Mouse (Mus musculus) intestine, embryonic 15.5 days (tissue): ENCODE results near the gene Cstad. TPM values are rescaled to one million over a fixed set of nuclear protein-coding genes. Genes with fewer than 3 reads are reported as not detected.

Experiments used
- ATAC-seq: fragments of 200-750 bp; cut with Nextera tagmentation; 2 replicates; pipeline ENCODE4 v1.8.0; 2017; ENCODE audit warnings: moderate TSS enrichment, moderate library complexity
- H3K27ac ChIP-seq: fragments of 300-500 bp; sonication (generic); 2 replicates; pipeline ENCODE4 v1.5.1; 2015; ENCODE audit warnings: mild to moderate bottlenecking, inconsistent platforms
- H3K27me3 ChIP-seq: fragments of 300-500 bp; sonication (generic); replicated peaks from 2 replicates; pipeline ENCODE4 v1.6.1; 2015; ENCODE audit warnings: inconsistent platforms
- H3K36me3 ChIP-seq: fragments of 300-500 bp; sonication (generic); 2 replicates; pipeline ENCODE4 v1.6.1; 2015; ENCODE audit warnings: inconsistent platforms
- H3K4me1 ChIP-seq: fragments of 300-500 bp; sonication (generic); replicated peaks from 2 replicates; pipeline ENCODE4 v1.6.1; 2015; ENCODE audit warnings: inconsistent platforms
- H3K4me2 ChIP-seq: fragments of 300-500 bp; sonication (generic); replicated peaks from 2 replicates; pipeline ENCODE4 v1.6.1; 2015; ENCODE audit warnings: mild to moderate bottlenecking, inconsistent platforms
- H3K4me3 ChIP-seq: fragments of 300-500 bp; sonication (generic); replicated peaks from 2 replicates; pipeline ENCODE4 v1.5.1; 2015; ENCODE audit warnings: inconsistent platforms
- H3K9ac ChIP-seq: fragments of 300-500 bp; sonication (generic); 2 replicates; pipeline ENCODE4 v1.6.1; 2015; ENCODE audit warnings: inconsistent platforms
- H3K9me3 ChIP-seq: fragments of 300-500 bp; sonication (generic); 2 replicates; pipeline ENCODE4 v1.6.1; 2016; ENCODE audit warnings: inconsistent platforms
- WGBS: fragments of 180-500 bp; shearing (Covaris S2); methylation state at CpG from one replicate; pipeline ENCODE4 v1.1.7; 2015; 5-methylcytosine and 5-hydroxymethylcytosine counted together
- polyA plus RNA-seq: library from polyadenylated mRNA; unstranded; fragments of >200 nt; fragmentation: Nextera tagmentation; extraction: Ambion mirVana; gene quantifications from 2 replicates; pipeline ENCODE4 v1.2.1, GENCODE M21; 2015

Gene Cstad
- polyA plus RNA-seq, 1 experiment from 2014 or later: 0.72 TPM

DNA sequence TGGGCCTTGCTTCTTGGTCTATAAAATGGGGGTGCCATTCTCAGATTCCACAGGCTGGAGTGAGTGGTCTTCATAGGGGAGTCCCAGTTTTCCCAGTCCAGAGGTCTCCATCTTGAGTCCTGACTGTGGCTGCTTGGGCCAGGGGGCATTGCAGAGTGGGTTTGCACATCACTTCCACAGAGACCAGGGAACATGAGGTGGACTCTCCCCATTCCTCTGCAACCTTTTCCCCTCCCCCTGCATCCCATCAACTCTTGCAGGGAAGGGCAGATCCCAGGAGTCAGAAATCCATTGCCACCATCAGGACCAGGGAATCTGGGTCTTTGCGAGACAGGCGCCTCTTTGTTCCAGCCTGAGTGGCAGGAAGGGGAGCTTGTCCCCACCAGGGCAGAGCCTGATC is 21.0 kb downstream of the Cstad start:
- Histone ChIP-seq H3K36me3 (no peaks in the 10 kb centered on the region), H3K27ac (no peak overlapping the region), H3K4me2 (no peak overlapping the region), H3K9ac (no peak overlapping the region), H3K27me3 (no peaks in the 10 kb centered on the region), H3K9me3 (no peaks in the 10 kb centered on the region), H3K4me1 (peaks cover 26% of the 10 kb centered on the region), H3K4me3 (no peak overlapping the region)
- ATAC-seq: no peak
- 81% methylated on average over 2 of the region's 2 CpGs for WGBS

DNA sequence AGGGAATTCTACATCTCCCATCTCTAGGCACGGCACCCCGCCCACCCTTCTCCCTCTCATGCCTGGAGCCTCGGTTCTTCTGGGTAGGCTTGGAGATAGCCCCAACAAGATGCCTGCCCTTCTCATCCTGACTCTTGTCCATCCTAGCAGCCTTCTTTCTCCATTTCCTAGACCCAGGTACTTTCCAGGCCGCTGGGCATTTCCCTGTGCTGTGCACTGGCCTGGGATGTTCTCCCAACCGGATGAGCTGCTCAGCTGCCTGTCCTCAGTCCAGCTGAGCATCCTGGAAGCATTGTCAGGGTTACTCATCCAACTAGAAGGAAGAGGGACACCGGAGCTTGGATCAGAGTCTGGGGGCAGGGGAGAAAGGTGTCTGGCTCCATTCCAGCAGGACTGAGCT is 21.6 kb downstream of the Cstad start:
- H3K9me3 ChIP-seq: no peaks in the 10 kb centered on the region
- H3K36me3 ChIP-seq: no peaks in the 10 kb centered on the region
- H3K4me1 ChIP-seq: peaks cover 26% of the 10 kb centered on the region
- no peak overlapping the region for H3K27ac ChIP-seq
- no peaks in the 10 kb centered on the region for H3K27me3 ChIP-seq
- no peak overlapping the region for H3K4me2 ChIP-seq
- H3K9ac ChIP-seq: no peak overlapping the region
- no peak for ATAC-seq
- no peak overlapping the region for H3K4me3 ChIP-seq
- 71% methylated on average over 6 of the region's 6 CpGs for WGBS

- peak; percentile 93 for ATAC-seq
- no peaks in the 10 kb centered on the region for H3K36me3 ChIP-seq
- peak overlapping the region; percentile 30; the same call in 1 of the 2 replicates for H3K4me2 ChIP-seq
- H3K9me3 ChIP-seq: no peaks in the 10 kb centered on the region
- no peak overlapping the region for H3K4me3 ChIP-seq
- H3K4me1 ChIP-seq: peaks cover 23% of the 10 kb centered on the region
- H3K27me3 ChIP-seq: no peaks in the 10 kb centered on the region
- H3K9ac ChIP-seq: no peak overlapping the region
- H3K27ac ChIP-seq: peak overlapping the region; percentile 79
- 49% methylated on average over 6 of the region's 6 CpGs for WGBS
These were observed 23.8 kb downstream of the Cstad start for GRCm38 (mm10) chr2:30618487-30619248.

- no peak overlapping the region for H3K4me3 ChIP-seq
- no peak overlapping the region for H3K9ac ChIP-seq
- no peak overlapping the region for H3K4me2 ChIP-seq
- WGBS: 61% methylated on average over 10 of the region's 10 CpGs
- H3K27ac ChIP-seq: no peak overlapping the region
- no peaks in the 10 kb centered on the region for H3K9me3 ChIP-seq
- no peaks in the 10 kb centered on the region for H3K27me3 ChIP-seq
- no peaks in the 10 kb centered on the region for H3K36me3 ChIP-seq
- peaks cover 2% of the 10 kb centered on the region for H3K4me1 ChIP-seq
- no peak for ATAC-seq
These were observed 29.0 kb downstream of the Cstad start for GRCm38 (mm10) chr2:30623873-30624272.

GRCm38 (mm10) chr2:30625296-30625826 is 30.5 kb downstream of the Cstad start:
- Histone ChIP-seq H3K4me2 (no peak overlapping the region), H3K9ac (no peak overlapping the region), H3K27me3 (no peaks in the 10 kb centered on the region), H3K4me3 (no peak overlapping the region), H3K27ac (no peak overlapping the region; the same call in 1 of the 2 replicates), H3K36me3 (no peaks in the 10 kb centered on the region), H3K4me1 (no peaks in the 10 kb centered on the region), H3K9me3 (no peaks in the 10 kb centered on the region)
- 72% methylated on average over 6 of the region's 6 CpGs for WGBS
- no peak for ATAC-seq

- Histone ChIP-seq H3K27me3 (no peaks in the 10 kb centered on the region), H3K4me3 (no peak overlapping the region), H3K9me3 (no peaks in the 10 kb centered on the region), H3K9ac (no peak overlapping the region), H3K36me3 (no peaks in the 10 kb centered on the region), H3K27ac (no peak overlapping the region; the same call in 1 of the 2 replicates), H3K4me1 (no peaks in the 10 kb centered on the region), H3K4me2 (no peak overlapping the region)
- ATAC-seq: no peak
- WGBS: 63% methylated on average over 17 of the region's 17 CpGs
These were observed 31.3 kb downstream of the Cstad start for GRCm38 (mm10) chr2:30626058-30626675.

DNA sequence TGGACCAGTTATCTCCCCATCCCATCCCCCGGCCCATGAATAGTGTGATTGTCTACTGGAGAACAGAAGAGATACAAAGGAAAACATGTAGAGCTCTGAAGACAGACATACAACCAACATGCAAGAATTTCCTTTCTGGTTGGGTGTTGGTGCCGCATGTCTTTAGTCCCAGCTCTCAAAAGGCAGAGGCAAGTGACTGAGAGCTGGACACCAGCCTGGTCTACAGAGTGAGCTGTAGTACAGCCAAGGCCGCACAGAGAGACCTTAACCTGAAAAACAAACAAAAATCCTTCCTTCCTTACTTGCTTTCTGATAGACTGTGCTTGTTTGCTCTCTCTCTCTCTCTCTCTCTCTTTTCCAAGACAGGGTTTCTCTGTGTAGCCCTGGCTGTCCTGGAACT is 32.5 kb downstream of the Cstad start:
- WGBS: 86% methylated on average over 3 of the region's 3 CpGs
- no peaks in the 10 kb centered on the region for H3K36me3 ChIP-seq
- no peak for ATAC-seq

DNA sequence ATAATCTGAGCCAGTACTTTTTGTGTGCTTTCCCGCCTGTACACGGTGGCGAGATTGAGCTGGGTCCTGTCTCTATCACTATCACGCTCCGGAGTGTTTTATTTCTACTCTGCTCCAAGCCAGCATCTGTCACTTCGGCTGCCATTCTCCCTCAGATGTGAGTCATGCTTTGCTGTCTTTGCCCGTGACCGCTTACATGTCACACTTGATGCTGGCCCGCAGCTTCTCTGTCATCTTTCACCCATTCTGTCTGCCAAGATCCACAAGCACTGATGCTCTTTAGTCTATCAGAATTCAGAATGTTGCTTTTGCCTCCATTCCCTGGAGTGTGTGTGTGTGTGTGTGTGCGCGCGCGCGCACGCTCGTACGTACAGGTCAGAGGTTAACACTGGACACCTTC is 33.5 kb downstream of the Cstad start:
- H3K27me3 ChIP-seq: no peaks in the 10 kb centered on the region
- no peak overlapping the region for H3K9ac ChIP-seq
- no peaks in the 10 kb centered on the region for H3K36me3 ChIP-seq
- H3K27ac ChIP-seq: no peak overlapping the region
- no peak overlapping the region for H3K4me3 ChIP-seq
- no peak overlapping the region for H3K4me2 ChIP-seq
- no peaks in the 10 kb centered on the region for H3K9me3 ChIP-seq
- ATAC-seq: no peak
- WGBS: 95% methylated on average over 17 of the region's 17 CpGs
- H3K4me1 ChIP-seq: no peaks in the 10 kb centered on the region

More for the DNA sequence above, 32.5 kb downstream of the Cstad start:
- H3K27ac ChIP-seq: no peak overlapping the region
- no peaks in the 10 kb centered on the region for H3K27me3 ChIP-seq
- H3K9ac ChIP-seq: no peak overlapping the region
- H3K4me3 ChIP-seq: no peak overlapping the region
- H3K9me3 ChIP-seq: no peaks in the 10 kb centered on the region
- no peak overlapping the region for H3K4me2 ChIP-seq
- no peaks in the 10 kb centered on the region for H3K4me1 ChIP-seq

- Histone ChIP-seq H3K4me3 (no peak overlapping the region), H3K9ac (no peak overlapping the region), H3K9me3 (no peaks in the 10 kb centered on the region), H3K4me1 (no peaks in the 10 kb centered on the region), H3K4me2 (no peak overlapping the region), H3K36me3 (no peaks in the 10 kb centered on the region), H3K27ac (no peak overlapping the region), H3K27me3 (no peaks in the 10 kb centered on the region)
- WGBS: 56% methylated on average over 14 of the region's 14 CpGs
- peak; percentile 41; the same call in 1 of the 2 replicates for ATAC-seq
These were observed 34.4 kb downstream of the Cstad start for GRCm38 (mm10) chr2:30629038-30629761.

GRCm38 (mm10) chr2:30629860-30630259 is 35.0 kb downstream of the Cstad start:
- Histone ChIP-seq H3K9me3 (no peaks in the 10 kb centered on the region), H3K4me3 (no peak overlapping the region), H3K36me3 (no peaks in the 10 kb centered on the region), H3K27ac (no peak overlapping the region), H3K4me2 (no peak overlapping the region), H3K4me1 (no peaks in the 10 kb centered on the region), H3K27me3 (no peaks in the 10 kb centered on the region), H3K9ac (no peak overlapping the region)
- WGBS: 70% methylated on average over 4 of the region's 4 CpGs
- no peak for ATAC-seq

GRCm38 (mm10) chr2:30636266-30636671 is 41.4 kb downstream of the Cstad start:
- H3K4me1 ChIP-seq: peaks cover 15% of the 10 kb centered on the region
- H3K9me3 ChIP-seq: no peaks in the 10 kb centered on the region
- H3K27me3 ChIP-seq: no peaks in the 10 kb centered on the region
- H3K9ac ChIP-seq: 0 out of 2 replicates have a peak overlapping the region, but pooled peaks have one; percentile 18
- no peak overlapping the region for H3K4me3 ChIP-seq
- H3K36me3 ChIP-seq: no peaks in the 10 kb centered on the region
- H3K27ac ChIP-seq: peak overlapping the region; percentile 56; the same call in 1 of the 2 replicates
- H3K4me2 ChIP-seq: no peak overlapping the region
- WGBS: 68% methylated on average over 5 of the region's 5 CpGs
- no peak for ATAC-seq

GRCm38 (mm10) chr2:30637991-30638390 is 43.2 kb downstream of the Cstad start:
- Histone ChIP-seq H3K27me3 (no peaks in the 10 kb centered on the region), H3K36me3 (no peaks in the 10 kb centered on the region), H3K4me3 (no peak overlapping the region), H3K9ac (no peak overlapping the region), H3K9me3 (no peaks in the 10 kb centered on the region), H3K4me1 (peaks cover 23% of the 10 kb centered on the region), H3K4me2 (no peak overlapping the region), H3K27ac (no peak overlapping the region)
- WGBS: 90% methylated on average over 6 of the region's 6 CpGs
- ATAC-seq: no peak
